Mouse (Mus musculus) ZHBTc4 (cell line): ENCODE data around the gene Hdac9.

Source experiments
- DNase-seq: peaks from one replicate; pipeline ENCODE4 v3.0.0-alpha.2; 2011; ENCODE audit warnings: low read depth, low spot score

The Hdac9 gene

DNA sequence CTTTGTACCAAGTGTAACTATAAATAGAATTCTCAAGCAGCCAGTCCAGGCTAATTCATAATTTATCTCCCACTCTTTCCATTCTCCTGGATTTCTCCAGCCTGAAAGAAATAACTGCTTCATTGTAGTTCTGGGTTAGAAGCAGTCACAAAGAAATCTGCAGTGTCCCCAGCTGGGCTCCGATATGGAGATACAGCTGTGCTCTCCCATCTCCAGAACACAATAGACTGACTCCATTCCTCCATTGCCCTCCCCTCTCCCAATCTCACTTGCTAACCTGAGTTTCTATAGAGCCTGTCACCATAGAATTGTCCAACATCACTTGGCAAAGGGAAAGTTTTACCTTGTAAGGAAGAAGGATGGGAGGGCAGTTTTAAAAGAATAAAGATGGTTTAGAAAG is 218.9 kb downstream of the Hdac9 start:
- no peak for DNase-seq

DNA sequence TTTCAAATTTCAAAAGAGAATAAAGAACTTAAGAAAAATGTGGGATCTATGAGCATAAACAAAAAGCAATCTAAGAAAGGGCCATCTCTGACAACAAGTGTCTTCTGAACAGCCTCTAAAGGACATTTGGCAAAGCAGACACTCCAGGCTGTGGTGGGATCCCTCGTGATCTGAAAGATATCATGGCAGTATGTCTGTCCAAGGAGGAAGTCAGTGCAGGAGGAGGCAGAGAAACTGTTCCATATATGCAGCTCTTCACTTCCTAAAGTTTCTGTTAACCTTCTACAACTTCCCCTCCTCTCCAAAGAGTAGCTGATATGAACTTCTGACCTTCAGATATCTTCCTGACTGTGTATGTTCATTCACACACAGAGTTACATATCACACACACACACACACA is 220.2 kb downstream of the Hdac9 start:
- no peak for DNase-seq

DNA sequence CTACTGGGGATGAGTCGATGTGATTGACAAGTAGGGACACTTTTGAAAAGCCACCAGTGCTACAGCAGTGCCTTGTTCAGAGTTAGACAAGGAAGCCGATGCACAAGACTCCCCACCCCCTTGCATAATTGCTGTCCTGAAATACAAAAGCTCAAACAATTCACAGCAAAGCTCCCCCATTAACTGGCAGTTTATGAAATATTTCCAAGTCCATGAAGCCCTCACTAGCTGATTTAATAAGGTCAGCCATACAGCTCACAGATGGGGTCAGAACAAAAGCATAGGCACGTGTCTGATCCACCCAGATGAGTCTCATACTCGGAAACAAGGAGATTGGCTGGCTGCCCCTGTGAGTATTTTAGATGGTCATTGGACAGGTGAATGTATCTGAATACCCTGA is 228.0 kb downstream of the Hdac9 start:
- no peak for DNase-seq

DNA sequence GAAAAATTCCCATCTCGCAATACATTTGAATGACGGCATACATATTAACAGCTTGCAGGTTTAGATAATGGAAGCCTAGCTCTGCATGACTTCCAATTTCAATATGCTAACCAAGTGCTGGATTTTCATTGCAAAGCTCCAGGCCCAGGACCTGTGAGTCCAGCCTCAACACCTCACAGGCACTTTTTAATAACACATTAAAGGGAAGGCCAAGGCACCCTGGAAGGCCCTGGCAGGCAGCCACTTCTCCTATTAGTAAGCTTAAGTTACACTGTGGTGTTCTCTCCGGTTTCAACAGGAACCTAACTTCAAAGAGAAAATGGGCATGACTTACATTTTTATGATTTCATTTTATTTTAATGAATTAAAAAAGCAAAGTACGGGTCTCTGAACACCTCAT is 233.5 kb downstream of the Hdac9 start:
- DNase-seq, result no peak

DNA sequence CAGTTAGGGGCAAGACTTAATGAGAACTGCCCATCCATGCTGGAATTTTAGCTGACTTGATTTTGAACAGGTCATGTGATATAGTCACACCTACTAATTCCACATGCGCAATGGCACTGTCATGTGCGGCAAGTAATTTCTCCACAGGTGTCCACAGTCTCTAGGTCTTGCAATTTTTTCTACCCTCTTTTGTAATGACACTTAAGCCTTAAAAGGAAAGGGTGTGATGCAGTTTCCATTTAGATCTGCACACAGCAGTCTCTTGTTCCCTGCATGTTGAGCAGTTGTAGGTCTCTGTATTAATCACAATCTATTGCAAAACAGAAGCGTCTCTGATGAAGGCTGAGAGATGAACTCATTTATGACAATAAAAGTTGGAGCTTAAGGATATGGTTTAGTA is 234.2 kb downstream of the Hdac9 start:
- DNase-seq, result no peak

DNA sequence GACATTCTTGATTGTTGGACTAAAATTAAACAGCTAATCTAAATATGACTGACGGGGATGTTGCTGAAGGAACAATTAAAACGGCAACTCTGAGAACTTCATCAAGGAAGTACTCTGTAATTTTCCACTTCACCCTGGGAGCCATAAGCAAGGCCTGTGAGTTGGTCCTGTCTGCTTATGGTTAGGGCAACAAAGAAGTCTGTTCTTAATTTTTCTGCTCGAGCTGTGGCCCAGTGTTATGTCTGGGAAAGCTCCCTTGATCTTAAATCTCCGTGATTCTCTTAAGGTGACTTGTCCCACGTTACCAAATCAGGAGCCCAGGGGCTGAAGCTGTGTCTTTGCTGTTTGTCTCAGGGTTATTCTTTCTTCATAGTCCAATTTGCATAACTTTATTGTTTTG is 236.3 kb downstream of the Hdac9 start:
- DNase-seq, result no peak

DNA sequence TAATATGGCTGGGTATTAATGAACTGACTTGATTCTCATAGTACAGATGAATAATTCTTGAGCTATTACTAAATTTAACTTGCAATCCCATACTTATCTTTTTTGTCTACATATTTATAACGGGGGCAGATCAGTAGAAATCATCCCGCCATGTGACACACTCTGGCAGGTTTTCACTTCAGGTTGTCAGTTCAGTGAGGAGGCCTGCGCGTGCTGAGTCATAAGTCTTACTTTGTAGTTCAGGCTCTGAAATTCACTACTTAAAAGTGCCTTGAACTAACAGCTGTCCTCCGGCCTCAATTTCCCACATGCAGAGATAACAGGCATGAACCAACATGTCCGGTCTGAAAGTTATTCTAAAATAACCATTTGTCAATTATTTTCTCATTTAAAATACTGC is 239.8 kb downstream of the Hdac9 start:
- DNase-seq, result no peak

DNA sequence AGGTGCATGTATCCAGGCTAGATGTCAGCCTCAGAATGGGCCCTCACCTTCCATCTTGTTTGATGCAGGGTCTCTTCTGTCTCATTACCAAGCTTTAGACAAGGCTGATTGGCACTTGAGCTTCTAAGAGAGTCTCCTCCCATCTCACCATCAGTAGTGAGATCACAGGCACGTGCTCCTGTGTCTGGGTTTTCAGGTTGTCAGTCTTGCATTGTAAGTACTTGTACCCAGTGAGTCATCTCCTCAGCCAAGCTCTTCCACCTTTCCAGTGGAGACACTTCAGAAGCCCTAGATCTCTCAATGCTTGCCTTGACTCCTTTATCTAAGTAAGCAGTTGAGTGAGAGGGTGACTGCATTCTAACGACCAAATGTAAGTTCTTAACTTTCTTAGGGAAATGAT is 242.7 kb downstream of the Hdac9 start:
- DNase-seq, result no peak

DNA sequence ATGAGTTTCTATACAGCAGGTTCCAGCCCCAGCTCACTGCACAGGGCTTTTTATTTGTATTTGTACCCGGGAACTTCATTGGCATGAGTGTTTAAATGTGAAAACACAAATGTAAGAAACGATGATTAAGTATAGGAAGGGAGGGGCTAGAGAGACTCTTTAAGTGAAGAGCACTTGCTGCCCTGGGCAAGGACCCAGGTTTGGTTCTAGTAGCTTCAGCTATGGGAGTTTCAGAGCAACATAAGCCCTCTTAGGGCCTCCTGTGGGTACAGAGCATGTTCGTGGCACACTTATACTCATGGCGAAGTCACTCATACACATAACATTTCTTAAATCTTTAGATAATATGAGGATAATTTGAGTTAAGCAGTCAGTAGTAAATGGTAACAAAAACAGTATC is 243.4 kb downstream of the Hdac9 start:
- DNase-seq, result no peak

DNA sequence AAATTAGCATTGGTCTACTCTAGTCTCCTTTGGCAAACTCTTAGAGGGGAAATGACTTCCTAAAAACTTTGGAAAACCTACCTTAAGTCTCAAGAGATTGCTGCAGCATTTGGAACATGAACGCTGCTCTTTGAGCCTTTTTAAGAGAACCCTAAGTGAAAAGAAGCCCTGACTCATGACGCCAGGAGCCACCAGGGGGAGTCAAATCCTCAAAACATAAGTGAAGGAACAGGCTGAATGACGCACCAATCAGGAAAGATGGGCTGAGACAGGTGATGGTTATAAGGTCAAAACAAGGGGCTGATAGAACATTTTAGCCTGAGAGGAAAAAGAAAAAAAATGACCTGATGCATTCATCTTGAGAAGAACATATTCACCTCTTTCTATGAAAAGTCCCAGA is 252.1 kb downstream of the Hdac9 start:
- peak; percentile 72 for DNase-seq

DNA sequence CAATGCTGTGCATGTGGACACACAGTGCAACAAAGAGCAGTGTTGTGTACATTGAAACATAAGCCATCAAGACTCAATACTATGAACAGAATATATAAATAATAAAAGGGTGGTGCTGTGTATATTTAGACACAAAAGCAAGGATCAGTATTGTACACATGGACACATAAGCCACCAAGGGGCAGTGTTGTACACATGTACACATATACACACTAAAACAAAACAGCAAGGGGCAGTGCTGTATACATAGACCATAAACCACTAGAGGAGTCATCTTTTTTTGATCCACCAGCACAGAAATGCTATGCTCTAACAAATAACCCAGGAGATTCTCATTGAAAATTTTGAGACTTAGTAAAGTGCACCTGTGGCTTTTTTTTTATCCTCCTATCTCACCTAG is 255.5 kb downstream of the Hdac9 start:
- DNase-seq, result no peak

DNA sequence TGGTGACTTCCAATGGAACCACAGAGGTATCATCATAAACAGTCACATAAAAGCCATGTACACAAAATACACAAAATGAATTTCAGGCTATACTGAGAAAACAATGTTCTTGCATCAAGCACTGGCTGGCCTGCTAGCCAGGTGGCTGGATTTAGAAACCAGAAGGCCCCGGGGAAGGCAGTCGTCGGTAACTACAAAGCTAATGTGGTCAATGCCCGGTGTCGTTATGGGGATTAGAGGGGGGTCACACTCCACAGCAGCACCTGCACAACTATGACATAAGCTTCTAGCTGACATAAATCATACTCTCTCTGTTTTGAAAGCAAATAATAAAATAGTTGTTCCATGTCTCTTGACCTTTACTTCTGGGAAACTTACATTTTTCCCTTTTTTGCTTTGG is 256.9 kb downstream of the Hdac9 start:
- no peak for DNase-seq

DNA sequence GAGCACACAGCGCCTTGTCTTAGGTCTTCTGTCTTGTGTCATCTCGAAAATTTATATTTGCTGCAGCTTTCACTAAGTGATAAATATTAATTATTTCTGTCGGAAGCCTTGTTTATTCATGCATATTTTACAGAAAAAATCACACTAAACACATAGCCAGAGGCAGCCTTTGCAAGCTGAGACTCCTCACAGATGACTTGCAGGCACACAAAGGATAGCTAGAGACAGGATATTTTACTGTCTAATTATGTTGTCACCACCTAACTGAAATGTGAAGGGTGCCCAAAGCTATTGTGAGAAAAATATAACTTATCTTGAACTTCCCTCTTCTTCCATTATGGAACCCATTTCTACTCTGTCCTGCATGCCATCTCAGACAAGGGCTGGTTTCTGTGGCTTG is 258.3 kb downstream of the Hdac9 start:
- DNase-seq, result no peak

DNA sequence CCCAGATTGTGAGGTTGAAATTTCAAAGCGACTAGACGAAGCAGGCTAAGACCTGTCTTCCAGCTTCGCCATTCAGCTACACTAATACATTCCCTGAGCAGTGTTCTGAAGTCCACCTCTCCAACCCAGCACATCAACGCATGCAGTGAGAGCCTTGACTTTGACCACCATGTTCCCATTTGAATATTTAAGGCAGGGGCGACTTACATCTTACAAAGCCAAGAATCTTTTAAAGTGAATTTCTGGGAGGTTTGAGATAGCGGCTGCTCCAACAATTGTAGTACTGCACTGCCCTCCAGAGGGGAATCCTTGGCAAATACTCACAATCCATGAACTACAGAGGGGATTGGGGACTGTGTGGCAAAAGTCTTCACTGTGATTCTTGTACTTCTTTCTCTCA is 258.8 kb downstream of the Hdac9 start:
- DNase-seq, result peak; percentile 14

DNA sequence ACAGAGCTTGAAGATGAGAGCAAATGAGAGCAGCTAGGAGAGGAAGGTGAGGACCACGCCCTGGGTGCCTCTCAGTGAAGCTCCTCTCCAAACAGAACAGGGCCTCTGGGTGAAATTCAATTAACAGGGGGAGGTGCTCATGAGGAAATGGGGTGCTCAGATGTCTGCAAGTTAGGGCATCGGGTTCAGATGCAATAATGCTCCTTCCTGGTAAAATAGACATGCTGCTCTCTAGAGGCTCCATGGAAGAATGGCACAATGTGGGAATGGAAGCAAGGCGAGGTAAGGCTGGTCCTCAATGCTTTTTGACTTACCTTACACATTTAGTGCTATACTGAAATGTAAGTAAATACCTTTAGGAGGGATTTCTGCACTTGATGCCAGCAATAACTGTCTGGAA is 263.3 kb downstream of the Hdac9 start:
- DNase-seq, result no peak

DNA sequence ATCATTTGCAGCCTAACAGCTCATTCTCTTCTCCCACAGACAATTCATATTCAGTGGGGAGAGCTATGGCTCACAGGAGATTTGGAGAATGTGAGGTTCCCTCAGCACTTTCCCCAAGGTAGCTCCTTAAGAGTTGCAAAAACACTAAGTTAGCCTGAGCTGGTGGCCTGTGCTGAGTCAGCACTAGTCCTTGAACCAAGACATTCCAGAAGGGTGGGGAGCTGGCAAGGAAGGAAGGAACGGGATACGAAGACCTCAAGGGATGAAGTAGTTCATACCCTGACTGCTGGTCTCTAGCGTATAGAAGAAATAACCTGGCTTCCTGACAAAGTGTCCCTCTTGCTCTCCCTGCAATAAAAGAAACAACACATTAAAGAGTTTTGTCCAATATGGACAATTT is 268.1 kb downstream of the Hdac9 start:
- peak; percentile 5 for DNase-seq

DNA sequence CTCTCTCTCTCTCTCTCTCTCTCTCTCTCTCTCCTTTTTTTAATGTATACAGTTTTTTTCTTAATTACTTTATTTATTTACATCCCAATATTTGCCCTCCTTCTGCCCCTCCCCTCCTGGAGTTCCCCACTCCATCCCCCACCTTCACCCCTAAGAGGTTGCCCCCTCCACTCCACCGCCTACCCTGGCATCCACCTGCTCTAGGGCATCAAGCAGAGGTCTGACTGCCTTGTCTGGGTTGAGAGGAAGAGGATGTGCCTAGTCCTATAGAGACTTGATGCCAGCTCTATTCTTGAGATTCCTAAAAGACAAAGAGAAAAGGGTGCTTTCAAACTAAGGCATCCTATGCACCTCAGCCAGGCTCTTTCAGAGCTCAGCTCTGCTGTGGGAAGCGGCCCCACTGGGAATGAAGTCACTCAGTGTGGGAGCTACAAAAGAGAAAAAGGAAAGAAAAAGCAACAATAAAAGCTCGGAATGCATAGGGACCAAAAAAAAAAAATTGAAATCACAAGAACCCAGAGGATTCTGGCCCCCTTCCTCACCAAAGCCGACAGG is 275.1 kb downstream of the Hdac9 start:
- DNase-seq, result no peak

DNA sequence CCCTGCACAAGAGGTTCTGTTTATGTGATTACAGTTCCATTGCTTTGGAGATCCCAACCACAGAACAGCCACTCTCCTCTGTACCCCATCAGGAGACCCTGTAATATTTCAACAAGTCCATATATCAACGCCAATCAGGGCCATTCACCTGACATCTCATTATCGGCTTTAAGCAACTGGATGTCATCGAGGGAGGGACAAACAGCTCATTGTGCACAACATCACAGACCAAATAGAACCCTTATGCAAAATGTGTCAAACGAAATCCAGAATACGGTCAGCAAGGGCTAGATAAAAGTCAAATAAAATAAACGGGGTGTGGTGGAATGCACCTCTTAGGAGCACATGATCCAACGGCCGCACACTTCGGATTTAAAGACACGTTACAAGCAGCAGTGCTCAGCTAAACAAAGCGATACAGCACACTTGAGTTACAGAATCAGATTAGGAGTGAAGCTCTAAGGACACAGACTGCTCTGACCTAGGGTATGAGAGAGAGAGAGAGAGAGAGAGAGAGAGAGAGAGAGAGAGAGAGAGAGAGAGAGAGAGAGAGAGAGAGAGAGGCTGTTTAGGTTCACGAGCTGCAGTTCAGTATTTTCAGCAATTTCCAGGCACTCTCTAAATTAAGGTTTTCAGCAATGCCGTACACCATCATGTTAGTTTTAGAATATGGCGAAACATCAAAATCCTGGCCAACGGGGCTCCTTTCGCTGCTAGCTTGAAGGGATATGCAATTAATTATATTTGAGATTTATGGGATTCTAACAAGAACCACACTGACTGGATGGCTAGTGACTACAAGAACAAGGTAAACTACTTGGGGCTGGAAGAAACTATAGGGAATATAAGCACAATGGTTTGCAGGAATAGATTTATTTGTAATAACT is 279.4 kb downstream of the Hdac9 start:
- no peak for DNase-seq

DNA sequence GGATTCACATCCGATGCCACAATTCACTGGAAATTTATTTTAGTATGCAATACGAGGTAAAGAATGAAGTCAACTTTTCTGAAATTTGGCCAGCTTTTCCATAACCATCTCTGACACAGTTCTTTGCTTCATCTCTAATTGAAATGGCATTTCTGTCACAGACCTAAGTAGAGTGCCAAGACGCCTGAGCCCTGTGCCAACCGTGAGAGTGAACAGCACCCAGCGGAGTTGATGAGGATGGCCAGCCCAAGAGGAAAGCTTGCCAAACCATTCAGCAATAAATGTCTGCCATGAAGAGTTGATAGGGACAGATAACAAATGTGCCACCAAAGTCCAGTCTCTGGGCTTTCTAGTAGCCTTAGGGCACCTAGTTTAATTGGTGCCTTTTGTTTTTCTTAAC is 297.8 kb downstream of the Hdac9 start:
- no peak for DNase-seq

DNA sequence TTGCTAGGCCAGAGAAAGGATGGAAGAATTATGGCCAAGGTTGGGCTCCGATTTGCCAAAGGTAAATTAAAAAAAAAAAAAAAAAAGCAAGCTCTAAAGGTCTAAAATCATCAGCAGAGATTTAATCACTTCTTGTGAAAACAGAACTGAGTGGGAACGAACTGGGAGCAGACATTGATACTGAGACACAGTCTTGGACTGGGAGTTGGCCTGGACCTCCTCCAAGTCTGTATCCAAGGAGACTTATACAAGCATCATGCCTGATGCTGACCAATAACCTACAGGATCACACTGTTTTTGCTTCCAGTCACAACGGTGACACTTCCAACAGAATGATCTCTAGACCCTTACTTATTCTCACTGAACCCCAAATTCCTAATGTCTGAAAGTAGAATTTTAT is 298.6 kb downstream of the Hdac9 start:
- no peak for DNase-seq

DNA sequence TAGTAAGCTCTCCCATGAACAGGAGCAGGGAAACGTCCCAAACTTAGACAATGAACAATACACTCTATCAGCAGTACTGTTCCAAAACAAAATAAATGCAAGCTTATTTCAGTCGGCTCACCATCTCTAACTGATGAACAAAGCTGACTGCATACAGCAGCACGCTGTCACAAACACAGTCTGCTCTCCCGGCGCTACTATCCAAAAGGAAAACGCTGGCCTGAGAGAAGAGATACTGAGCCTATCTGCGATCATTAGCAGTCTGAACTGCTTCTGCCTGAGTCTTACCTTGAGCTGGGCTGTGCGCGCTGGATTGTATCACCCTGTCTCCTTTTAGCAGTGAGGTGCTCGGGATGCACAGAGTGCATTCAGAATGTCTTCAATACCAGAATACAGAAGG is 299.1 kb downstream of the Hdac9 start:
- no peak for DNase-seq

DNA sequence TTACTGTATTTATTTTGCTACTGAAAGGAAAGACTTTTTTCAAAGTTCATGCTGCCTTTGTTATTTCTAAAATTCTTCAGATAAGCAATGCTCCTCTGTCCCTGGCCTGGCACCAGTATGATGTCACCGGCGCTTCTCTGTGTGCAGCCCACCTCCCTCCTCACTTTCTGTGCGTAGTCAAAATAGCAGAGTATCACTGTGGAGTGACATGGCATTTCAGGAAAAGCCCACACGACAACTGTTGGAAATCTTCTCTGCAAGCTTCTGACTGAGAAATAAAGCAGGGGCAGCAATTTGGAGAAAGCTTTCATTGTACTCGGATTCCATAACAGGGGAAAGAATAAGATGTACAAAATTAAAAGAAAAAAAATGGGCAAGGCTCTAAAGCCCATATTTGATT is 302.1 kb downstream of the Hdac9 start:
- DNase-seq, result no peak

DNA sequence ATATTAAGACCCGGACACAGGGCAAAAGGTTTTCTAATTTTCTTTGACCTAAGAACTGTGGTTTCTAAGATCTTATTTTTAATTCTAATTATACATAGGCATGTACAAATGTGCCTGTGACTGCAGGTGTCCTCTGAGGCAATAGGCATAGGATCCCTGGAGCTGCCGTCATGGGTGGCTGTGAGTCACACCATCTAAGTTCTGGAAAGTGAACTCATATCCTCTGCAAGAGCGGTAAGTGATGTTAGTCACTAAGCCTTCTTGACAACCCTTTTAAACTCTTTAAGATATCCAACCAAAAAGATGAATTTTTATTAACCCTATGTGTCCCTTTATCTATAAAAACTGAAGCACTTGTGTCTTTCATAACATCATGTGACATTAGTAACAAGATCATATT is 304.4 kb downstream of the Hdac9 start:
- no peak for DNase-seq

DNA sequence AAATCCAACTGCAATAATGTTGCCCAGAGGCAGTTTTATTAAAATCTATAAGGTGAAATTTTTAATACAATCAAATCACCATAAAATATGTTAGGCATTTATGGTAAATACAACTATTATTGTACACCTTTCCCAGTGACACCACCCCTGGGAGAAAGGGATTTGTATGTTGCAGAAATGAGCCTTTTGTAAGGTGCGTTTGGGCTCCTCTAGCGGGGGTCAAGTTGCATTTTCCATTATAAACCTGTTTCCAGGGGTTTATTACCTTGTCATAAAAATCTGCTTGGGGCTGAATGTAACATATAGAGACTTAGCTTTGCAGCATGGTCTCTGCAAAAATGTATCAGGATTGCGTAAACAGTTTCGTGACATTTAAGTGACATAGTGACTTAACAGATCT is 312.4 kb downstream of the Hdac9 start:
- no peak for DNase-seq
